Comparison of ENCODE assay signal across 10 mouse cellular contexts in the genomic region with DNA sequence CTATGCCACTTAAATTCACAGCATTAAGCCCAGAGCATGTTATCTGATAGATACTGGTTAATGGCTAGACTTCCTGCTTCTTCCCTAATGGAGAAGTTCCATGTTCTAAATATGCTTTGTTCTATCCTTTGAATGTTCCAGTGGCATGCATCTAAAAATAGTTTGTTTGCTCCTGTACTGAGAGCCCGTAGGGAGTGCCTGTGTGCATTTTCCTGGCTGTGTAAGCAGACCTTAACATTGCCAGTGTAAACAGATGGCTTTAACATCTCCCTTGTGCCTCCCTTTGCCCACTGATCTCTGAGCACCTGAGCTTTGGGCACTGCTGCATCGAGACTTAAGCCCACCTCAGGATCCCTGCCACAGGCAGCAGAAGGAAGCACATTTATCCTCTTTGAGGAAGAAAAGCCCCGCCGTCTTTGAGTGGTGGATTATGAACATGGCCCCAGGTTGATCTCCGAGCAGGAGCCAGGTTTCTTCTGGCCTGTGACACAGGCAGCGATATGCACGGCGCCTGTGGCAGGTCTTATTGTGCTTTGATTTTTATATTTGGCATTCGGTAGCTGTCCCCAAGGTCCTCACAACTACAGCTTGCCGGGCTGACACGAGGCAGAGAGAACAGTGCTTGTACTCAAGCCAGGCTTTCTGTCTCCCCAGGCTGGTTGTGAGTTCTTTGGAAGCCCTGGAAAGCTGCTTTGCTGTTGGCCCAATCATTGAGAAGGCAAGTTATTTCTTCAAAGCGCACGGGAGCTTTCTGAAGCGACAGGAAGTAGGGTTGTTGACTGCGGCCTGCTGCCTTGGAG.
DNase-seq lines count a peak whose midpoint lies in the region; ATAC-seq and TF ChIP-seq lines count a peak whose summit lies in the region.
"Had no signal": no experiment of that assay in that cellular context is flagged by ENCODE, and none has a peak within 500 bp of the region (broad histone marks: within the 10 kb centered on the region; RNA-seq: fewer than 3 reads in every experiment).

No protein-coding gene starts in this region.

- no peaks in the 10 kb centered on the region for H3K9me3 ChIP-seq in neural tube, embryonic 13.5 days
- no peaks in the 10 kb centered on the region for H3K9me3 ChIP-seq in stomach, embryonic 15.5 days
- H3K9me3 ChIP-seq: midbrain, embryonic 10.5 days had no signal

- H3K36me3 ChIP-seq in neural tube, embryonic 13.5 days = peaks cover 100% of the 10 kb centered on the region
- peaks cover 95% of the 10 kb centered on the region for H3K36me3 ChIP-seq in stomach, embryonic 15.5 days

- no peak overlapping the region for H3K9ac ChIP-seq in neural tube, embryonic 13.5 days
- no peak overlapping the region for H3K9ac ChIP-seq in stomach, embryonic 15.5 days

- no peak overlapping the region for H3K4me3 ChIP-seq in neural tube, embryonic 13.5 days
- H3K4me3 ChIP-seq in layer of hippocampus, adult 2 months = no peak overlapping the region
- no peak overlapping the region for H3K4me3 ChIP-seq in stomach, embryonic 15.5 days (replicated peaks)
- H3K4me3 ChIP-seq: midbrain, embryonic 10.5 days had no signal

- ATAC-seq in frontal cortex, adult (ENCODE audit: low TSS enrichment) = peak; percentile 56; the same call in 1 of the 2 replicates
- no peak for ATAC-seq in neural tube, embryonic 13.5 days (ENCODE audit: low read depth)
- no peak for ATAC-seq in stomach, embryonic 15.5 days (ENCODE audit: insufficient read depth, low FRiP score, low read depth)

- H3K27ac ChIP-seq in neural tube, embryonic 13.5 days (replicated peaks) = peak overlapping the region; percentile 28; the same call in 1 of the 2 replicates
- peak overlapping the region; percentile 90 for H3K27ac ChIP-seq in layer of hippocampus, adult 2 months
- H3K27ac ChIP-seq in stomach, embryonic 15.5 days = 0 out of 2 replicates have a peak overlapping the region, but pooled peaks have one; percentile 12
- H3K27ac ChIP-seq: midbrain, embryonic 10.5 days had no signal

- no peak for DNase-seq in frontal cortex, postnatal 10 days (ENCODE audit: low spot score in 2 of 2)
- DNase-seq in neural tube, embryonic 10.5 days (ENCODE audit: extremely low spot score, low spot score) = no peak
- DNase-seq in layer of hippocampus, adult 2 months (ENCODE audit: low spot score in 2 of 2) = peak; percentile 26 to 32
- DNase-seq in spleen, postnatal 4 days (ENCODE audit: low spot score in 2 of 2) = no peak
- DNase-seq in thymus, postnatal 25 days = no peak
- DNase-seq: right cerebral cortex, postnatal 14 days had no signal

- no peaks in the 10 kb centered on the region for H3K4me1 ChIP-seq in neural tube, embryonic 13.5 days (replicated peaks)
- no peaks in the 10 kb centered on the region for H3K4me1 ChIP-seq in stomach, embryonic 15.5 days
- H3K4me1 ChIP-seq: midbrain, embryonic 10.5 days had no signal

- WGBS in neural tube, embryonic 13.5 days = 90% methylated on average over 15 of the region's 15 CpGs
- WGBS in stomach, embryonic 15.5 days = 82% methylated on average over 15 of the region's 15 CpGs

- no peak overlapping the region for H3K4me2 ChIP-seq in neural tube, embryonic 13.5 days
- no peak overlapping the region for H3K4me2 ChIP-seq in stomach, embryonic 15.5 days

- no peak for TF ChIP-seq CTCF in layer of hippocampus, adult 2 months (conservative IDR thresholded peaks at IDR 0.05)

- H3K27me3 ChIP-seq in neural tube, embryonic 13.5 days = no peaks in the 10 kb centered on the region
- no peaks in the 10 kb centered on the region for H3K27me3 ChIP-seq in stomach, embryonic 15.5 days (replicated peaks)

Comparison
In these comparisons a context has a peak if more than half of its experiments do, and no peak if none do; other contexts are left out.
1. DNase-seq: peak in layer of hippocampus, adult 2 months (2 of 2); none in frontal cortex, postnatal 10 days (0 of 2), neural tube, embryonic 10.5 days (single experiment), spleen, postnatal 4 days (0 of 2) and thymus, postnatal 25 days (single experiment).
2. H3K27ac ChIP-seq: peak in every context shown above with its lines; median percentile 90 in layer of hippocampus, adult 2 months; 28 in neural tube, embryonic 13.5 days; 12 in stomach, embryonic 15.5 days.